Mouse (Mus musculus): ENCODE measurements around the gene Mast3. TPM values are rescaled to one million over a fixed set of nuclear protein-coding genes. Genes with fewer than 3 reads are reported as not detected.

Gene Mast3
- polyA plus RNA-seq, 1 experiment from 2014 or later, result 30.4 TPM

GRCm38 (mm10) chr8:70844523-70844922, 39.7 kb upstream of the Mast3 start:
- POLR2A ChIA-PET, result interaction anchor here (0.9 to 1.2 kb wide), 4 partner anchors 13 to 28 kb away, joined by 3 to 6 read pairs (median 3); partner anchors contain the start of gene Kcnn1
- H3K27me3 ChIP-seq, result no peaks in the 10 kb centered on the region
- no peak for TF ChIP-seq CTCF (IDR thresholded peaks at IDR 0.05)
- CTCF ChIA-PET, result interaction anchor here (0.6 to 3.8 kb wide), 20 partner anchors 9 to 82 kb away, joined by 3 to 58 read pairs (median 7); partner anchors contain the start of genes Ccdc124 and Il12rb1
- in situ Hi-C loops (cut with MboI; ENCODE audit: low pct_unique_long_range_greater_than_20kb), result loop anchor here (5.0 kb wide), 1 partner anchor 77 kb away; no protein-coding TSS in a partner anchor
- no peak for ATAC-seq
- no peak for DNase-seq (ENCODE audit: low read depth, low spot score)

- ChIA-PET CTCF (interaction anchor here (0.7 to 3.8 kb wide), 16 partner anchors 9 to 81 kb away, joined by 3 to 58 read pairs (median 8); partner anchors contain the start of genes Ccdc124 and Il12rb1), POLR2A (interaction anchor here (0.9 to 1.1 kb wide), 3 partner anchors 13 to 28 kb away, joined by 3 read pairs; partner anchors contain the start of gene Kcnn1)
- H3K27me3 ChIP-seq, result no peaks in the 10 kb centered on the region
- in situ Hi-C loops (cut with MboI; ENCODE audit: low pct_unique_long_range_greater_than_20kb), result loop anchor here (5.0 kb wide), 1 partner anchor 77 kb away; no protein-coding TSS in a partner anchor
- no peak for TF ChIP-seq CTCF (IDR thresholded peaks at IDR 0.05)
- no peak for DNase-seq (ENCODE audit: low read depth, low spot score)
- no peak for ATAC-seq
These were observed 39.1 kb upstream of the Mast3 start for GRCm38 (mm10) chr8:70843941-70844340.

- no peaks in the 10 kb centered on the region for H3K27me3 ChIP-seq
- in situ Hi-C loops (cut with MboI; ENCODE audit: low pct_unique_long_range_greater_than_20kb), result loop anchor here (5.0 kb wide), 1 partner anchor 76 kb away; no protein-coding TSS in a partner anchor
- ChIA-PET CTCF (interaction anchor here (0.6 to 3.8 kb wide), 6 partner anchors 12 to 79 kb away, joined by 3 to 58 read pairs (median 7); no protein-coding TSS in a partner anchor), POLR2A (no interaction called here)
- ATAC-seq (no peak), DNase-seq (ENCODE audit: low read depth, low spot score) (no peak)
- TF ChIP-seq CTCF (IDR thresholded peaks at IDR 0.05), result no peak
These were observed 38.4 kb upstream of the Mast3 start for GRCm38 (mm10) chr8:70843214-70843773.

- DNase-seq (ENCODE audit: low read depth, low spot score) (no peak), ATAC-seq (no peak)
- ChIA-PET POLR2A (no interaction called here), CTCF (interaction anchor here (1.3 to 3.6 kb wide), 4 partner anchors 14 to 27 kb away, joined by 3 to 19 read pairs (median 6); no protein-coding TSS in a partner anchor)
- no peaks in the 10 kb centered on the region for H3K27me3 ChIP-seq
- in situ Hi-C loops (cut with MboI; ENCODE audit: low pct_unique_long_range_greater_than_20kb), result loop anchor here (5.0 kb wide), 1 partner anchor 75 kb away; no protein-coding TSS in a partner anchor
- TF ChIP-seq CTCF (IDR thresholded peaks at IDR 0.05), result no peak
These were observed 37.6 kb upstream of the Mast3 start for GRCm38 (mm10) chr8:70842484-70842883.

GRCm38 (mm10) chr8:70841147-70842072, 36.6 kb upstream of the Mast3 start:
- ChIA-PET CTCF (interaction anchor here (0.6 to 3.6 kb wide), 6 partner anchors 15 to 47 kb away, joined by 3 to 19 read pairs (median 4); no protein-coding TSS in a partner anchor), POLR2A (no interaction called here)
- DNase-seq (ENCODE audit: low read depth, low spot score), result no peak
- ATAC-seq, result no peak
- no peaks in the 10 kb centered on the region for H3K27me3 ChIP-seq
- in situ Hi-C loops (cut with MboI; ENCODE audit: low pct_unique_long_range_greater_than_20kb), result loop anchor here (5.0 kb wide), 1 partner anchor 74 kb away; no protein-coding TSS in a partner anchor
- no peak for TF ChIP-seq CTCF (IDR thresholded peaks at IDR 0.05)

- ATAC-seq (no peak), DNase-seq (ENCODE audit: low read depth, low spot score) (no peak)
- ChIA-PET POLR2A (interaction anchor here (0.7 to 0.8 kb wide), 2 partner anchors 35 to 73 kb away, joined by 3 read pairs; no protein-coding TSS in a partner anchor), CTCF (interaction anchor here (1.0 to 3.6 kb wide), 11 partner anchors 12 to 118 kb away, joined by 3 to 19 read pairs (median 4); partner anchors contain the start of gene Mast3)
- in situ Hi-C loops (cut with MboI; ENCODE audit: low pct_unique_long_range_greater_than_20kb), result loop anchor here (5.0 kb wide), 1 partner anchor 73 kb away; no protein-coding TSS in a partner anchor
- TF ChIP-seq CTCF (IDR thresholded peaks at IDR 0.05), result no peak
- H3K27me3 ChIP-seq, result no peaks in the 10 kb centered on the region
These were observed 35.7 kb upstream of the Mast3 start for GRCm38 (mm10) chr8:70840590-70840989.

- ATAC-seq (peak; percentile 94), DNase-seq (ENCODE audit: low read depth, low spot score) (peak; percentile 99)
- H3K27me3 ChIP-seq, result no peaks in the 10 kb centered on the region
- ChIA-PET POLR2A (interaction anchor here (0.6 to 1.3 kb wide), 4 partner anchors 17 to 538 kb away, joined by 3 to 9 read pairs (median 3); no protein-coding TSS in a partner anchor), CTCF (interaction anchor here (1.0 to 3.6 kb wide), 10 partner anchors 11 to 117 kb away, joined by 3 to 19 read pairs (median 4); partner anchors contain the start of gene Mast3)
- in situ Hi-C loops (cut with MboI; ENCODE audit: low pct_unique_long_range_greater_than_20kb), result loop anchor here (5.0 kb wide), 1 partner anchor 72 kb away; no protein-coding TSS in a partner anchor
- no peak for TF ChIP-seq CTCF (IDR thresholded peaks at IDR 0.05)
These were observed 34.8 kb upstream of the Mast3 start, which contains the start of gene Arrdc2 for GRCm38 (mm10) chr8:70839408-70840351. Gene Arrdc2, minus strand, starts transcription at chr8:70839720.

- ATAC-seq, result peak; percentile 3
These were observed 34.0 kb upstream of the Mast3 start for GRCm38 (mm10) chr8:70838654-70839407.

More at GRCm38 (mm10) chr8:70838654-70839407, 34.0 kb upstream of the Mast3 start:
- in situ Hi-C loops (cut with MboI; ENCODE audit: low pct_unique_long_range_greater_than_20kb), result no loop called here
- no peak for TF ChIP-seq CTCF (IDR thresholded peaks at IDR 0.05)
- ChIA-PET CTCF (interaction anchor here (1.3 to 3.6 kb wide), 6 partner anchors 10 to 116 kb away, joined by 3 to 19 read pairs (median 5); no protein-coding TSS in a partner anchor), POLR2A (interaction anchor here (0.6 to 1.3 kb wide), 5 partner anchors 13 to 537 kb away, joined by 3 to 9 read pairs (median 3); no protein-coding TSS in a partner anchor)
- DNase-seq (ENCODE audit: low read depth, low spot score), result no peak
- H3K27me3 ChIP-seq, result no peaks in the 10 kb centered on the region

Data from Patski (cell line).